Mouse (Mus musculus): ENCODE measurements around the gene Gm3512. TPM values are rescaled to one million over a fixed set of nuclear protein-coding genes. Genes with fewer than 3 reads are reported as not detected.
"Not testable (repeated sequence)": the region's sequence is repeated elsewhere in the genome, so short reads cannot be mapped to it uniquely, and the experiment has no call there.

The Gm3512 gene
- polyA plus RNA-seq (2015; fragmentation: Nextera tagmentation; extraction: Ambion mirVana) = 6.6 and 7.4 TPM in 2 replicates

DNA sequence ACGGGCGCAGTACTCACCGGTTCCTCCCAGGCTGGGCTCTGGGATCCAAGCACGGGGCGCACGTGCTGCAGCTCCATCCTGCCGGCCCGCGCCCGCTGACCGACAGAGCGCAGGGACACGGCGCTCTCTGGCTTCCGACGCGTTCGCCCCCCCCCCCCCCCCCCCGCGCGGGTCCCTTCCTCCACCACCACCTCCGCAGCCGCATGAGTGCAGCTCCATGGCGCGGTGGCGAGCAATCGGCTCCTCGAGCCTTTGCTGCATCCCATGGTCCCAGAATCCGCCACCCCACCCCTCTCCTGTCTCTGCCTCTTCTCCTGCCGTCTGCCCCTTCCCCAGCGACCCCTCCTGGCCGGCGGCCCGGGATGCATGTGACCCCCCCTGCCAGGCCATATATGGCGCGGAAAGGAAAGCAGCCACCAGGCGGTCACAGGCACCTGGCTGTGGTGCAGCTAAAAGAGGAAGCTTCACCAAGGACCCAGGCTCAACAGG, at the start of gene Gm3512:
Gm3512 (minus strand) TSS at position 51 of the 489 bp plus-strand sequence.
- H3K27me3 ChIP-seq; H3K9ac ChIP-seq (replicated peaks); H3K9me3 ChIP-seq; H3K4me3 ChIP-seq; H3K36me3 ChIP-seq; H3K4me2 ChIP-seq (replicated peaks); H3K4me1 ChIP-seq; H3K27ac ChIP-seq (replicated peaks); ATAC-seq (replicated peaks): not testable (repeated sequence)
- WGBS = no CpG with 5 or more reads among the region's 37 CpGs

DNA sequence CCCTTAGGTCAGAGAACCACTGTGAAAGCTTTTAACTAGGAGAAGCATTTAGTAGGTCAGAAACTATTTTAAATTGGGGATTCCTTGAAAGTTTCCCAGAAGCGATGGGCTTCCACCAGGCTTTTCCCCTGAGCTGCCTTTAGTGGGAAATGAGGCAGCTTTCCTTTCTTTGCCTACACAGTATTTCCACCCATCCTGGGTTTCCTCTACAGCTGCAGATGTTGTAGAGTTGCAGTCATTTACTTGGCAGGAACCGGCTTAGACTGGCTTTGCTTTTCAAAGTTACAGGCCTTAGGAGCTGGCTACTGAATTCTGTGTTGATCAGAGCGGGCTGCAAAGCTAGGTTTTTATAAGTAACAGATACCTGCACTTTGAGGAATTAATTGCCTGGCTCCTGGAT, 25.7 kb upstream of the Gm3512 start:
- not testable (repeated sequence) for H3K27ac ChIP-seq (replicated peaks); H3K36me3 ChIP-seq; ATAC-seq (replicated peaks); H3K4me2 ChIP-seq (replicated peaks); H3K27me3 ChIP-seq; H3K9me3 ChIP-seq; H3K4me1 ChIP-seq; H3K9ac ChIP-seq (replicated peaks); H3K4me3 ChIP-seq
- 93% methylated on average over 2 of the region's 3 CpGs for WGBS

DNA sequence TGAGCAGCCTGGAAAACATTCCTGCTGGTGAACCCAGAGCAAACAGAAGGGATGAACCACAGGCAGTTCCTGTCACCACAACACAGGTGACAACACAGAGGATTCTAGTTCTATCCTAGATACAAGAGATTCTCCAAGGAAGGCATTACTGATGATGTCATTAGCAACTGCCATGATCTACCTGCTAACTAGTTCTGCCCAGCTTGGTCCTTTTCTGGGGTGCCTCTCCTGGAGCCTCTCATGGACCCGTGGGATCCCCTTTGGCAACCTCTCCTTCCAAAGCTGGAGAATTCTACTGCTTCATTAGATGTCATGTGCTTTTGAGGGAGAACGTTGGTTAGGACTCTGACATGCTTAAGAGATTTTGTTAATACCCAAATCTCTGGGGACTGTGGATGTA, 20.1 kb upstream of the Gm3512 start, which contains the start of gene Gm16434:
Gm16434 (minus strand) TSS at position 101 of the 400 bp plus-strand sequence.
- H3K4me1 ChIP-seq; ATAC-seq (replicated peaks); H3K4me2 ChIP-seq (replicated peaks); H3K4me3 ChIP-seq; H3K9ac ChIP-seq (replicated peaks); H3K9me3 ChIP-seq; H3K27ac ChIP-seq (replicated peaks); H3K27me3 ChIP-seq; H3K36me3 ChIP-seq: not testable (repeated sequence)
- WGBS = no CpG with 5 or more reads among the region's 2 CpGs

DNA sequence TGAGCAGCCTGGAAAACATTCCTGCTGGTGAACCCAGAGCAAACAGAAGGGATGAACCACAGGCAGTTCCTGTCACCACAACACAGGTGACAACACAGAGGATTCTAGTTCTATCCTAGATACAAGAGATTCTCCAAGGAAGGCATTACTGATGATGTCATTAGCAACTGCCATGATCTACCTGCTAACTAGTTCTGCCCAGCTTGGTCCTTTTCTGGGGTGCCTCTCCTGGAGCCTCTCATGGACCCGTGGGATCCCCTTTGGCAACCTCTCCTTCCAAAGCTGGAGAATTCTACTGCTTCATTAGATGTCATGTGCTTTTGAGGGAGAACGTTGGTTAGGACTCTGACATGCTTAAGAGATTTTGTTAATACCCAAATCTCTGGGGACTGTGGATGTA, 49.0 kb downstream of the Gm3512 start, which contains the start of gene Gm6676:
Gm6676 (minus strand) TSS at position 101 of the 400 bp plus-strand sequence.
- WGBS = no CpG with 5 or more reads among the region's 2 CpGs
- H3K4me1 ChIP-seq = not testable (repeated sequence)

DNA sequence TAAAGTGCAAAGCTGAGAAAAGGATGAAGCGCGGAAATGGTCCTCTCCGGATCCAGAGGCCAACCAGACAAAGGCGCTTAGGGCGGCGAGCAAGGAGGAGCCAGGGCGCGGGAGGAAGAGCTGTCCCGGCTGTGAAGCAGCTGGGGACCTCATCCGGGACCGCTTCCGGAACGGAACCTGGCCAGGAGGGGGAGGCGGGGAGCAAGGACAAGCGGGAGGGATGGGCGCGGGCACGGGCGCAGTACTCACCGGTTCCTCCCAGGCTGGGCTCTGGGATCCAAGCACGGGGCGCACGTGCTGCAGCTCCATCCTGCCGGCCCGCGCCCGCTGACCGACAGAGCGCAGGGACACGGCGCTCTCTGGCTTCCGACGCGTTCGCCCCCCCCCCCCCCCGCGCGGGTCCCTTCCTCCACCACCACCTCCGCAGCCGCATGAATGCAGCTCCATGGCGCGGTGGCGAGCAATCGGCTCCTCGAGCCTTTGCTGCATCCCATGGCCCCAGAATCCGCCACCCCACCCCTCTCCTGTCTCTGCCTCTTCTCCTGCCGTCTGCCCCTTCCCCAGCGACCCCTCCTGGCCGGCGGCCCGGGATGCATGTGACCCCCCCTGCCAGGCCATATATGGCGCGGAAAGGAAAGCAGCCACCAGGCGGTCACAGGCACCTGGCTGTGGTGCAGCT, 69.1 kb downstream of the Gm3512 start:
- H3K9ac ChIP-seq (replicated peaks) = peak overlapping the region; percentile 65
- not testable (repeated sequence) for H3K4me1 ChIP-seq, H3K9me3 ChIP-seq, H3K36me3 ChIP-seq, H3K27me3 ChIP-seq
- H3K4me3 ChIP-seq = peak overlapping the region; percentile 48
- H3K27ac ChIP-seq (replicated peaks) = peak overlapping the region; percentile 78
- peak overlapping the region; percentile 53 for H3K4me2 ChIP-seq (replicated peaks)
- peak; percentile 80 for ATAC-seq (replicated peaks)
- WGBS = 1% methylated on average over 10 of the region's 54 CpGs

More for the DNA sequence above, 49.0 kb downstream of the Gm3512 start, which contains the start of gene Gm6676:
- not testable (repeated sequence) for H3K4me2 ChIP-seq (replicated peaks); H3K4me3 ChIP-seq; H3K9me3 ChIP-seq; H3K36me3 ChIP-seq; H3K27ac ChIP-seq (replicated peaks); H3K9ac ChIP-seq (replicated peaks); ATAC-seq (replicated peaks); H3K27me3 ChIP-seq

Other genes starting within 250 kb of the Gm3512 start
- not detected in 2 replicates for gene Gm6356, start 200.7 kb downstream of the Gm3512 start, polyA plus RNA-seq (2015; fragmentation: Nextera tagmentation; extraction: Ambion mirVana)
- 2.3 TPM in 2 replicates for gene Gm10406, start 147.1 kb downstream of the Gm3512 start, polyA plus RNA-seq (2015; fragmentation: Nextera tagmentation; extraction: Ambion mirVana)
- gene Gm3685, start 129.6 kb downstream of the Gm3512 start, polyA plus RNA-seq (2015; fragmentation: Nextera tagmentation; extraction: Ambion mirVana) = not detected in 2 replicates
- gene Gm3696, start 73.9 kb downstream of the Gm3512 start, polyA plus RNA-seq (2015; fragmentation: Nextera tagmentation; extraction: Ambion mirVana) = 2.7 and 4.8 TPM in 2 replicates
- not detected in 2 replicates for gene Gm6676, start 49.1 kb downstream of the Gm3512 start, polyA plus RNA-seq (2015; fragmentation: Nextera tagmentation; extraction: Ambion mirVana)
- gene Gm16434, start 20.0 kb upstream of the Gm3512 start, polyA plus RNA-seq (2015; fragmentation: Nextera tagmentation; extraction: Ambion mirVana) = not detected in 2 replicates
- gene Gm3727, start 90.2 kb upstream of the Gm3512 start, polyA plus RNA-seq (2015; fragmentation: Nextera tagmentation; extraction: Ambion mirVana) = not detected in 2 replicates
- gene Gm3739, start 140.5 kb upstream of the Gm3512 start, polyA plus RNA-seq (2015; fragmentation: Nextera tagmentation; extraction: Ambion mirVana) = 4.6 and 5.0 TPM in 2 replicates
- gene Gm5797, start 157.9 kb upstream of the Gm3512 start, polyA plus RNA-seq (2015; fragmentation: Nextera tagmentation; extraction: Ambion mirVana) = not detected in 2 replicates
- not detected in 2 replicates for gene Gm8374, start 190.6 kb upstream of the Gm3512 start, polyA plus RNA-seq (2015; fragmentation: Nextera tagmentation; extraction: Ambion mirVana)